Mouse (Mus musculus): Measurements from ENCODE around the gene Ppp2ca.

DNA sequence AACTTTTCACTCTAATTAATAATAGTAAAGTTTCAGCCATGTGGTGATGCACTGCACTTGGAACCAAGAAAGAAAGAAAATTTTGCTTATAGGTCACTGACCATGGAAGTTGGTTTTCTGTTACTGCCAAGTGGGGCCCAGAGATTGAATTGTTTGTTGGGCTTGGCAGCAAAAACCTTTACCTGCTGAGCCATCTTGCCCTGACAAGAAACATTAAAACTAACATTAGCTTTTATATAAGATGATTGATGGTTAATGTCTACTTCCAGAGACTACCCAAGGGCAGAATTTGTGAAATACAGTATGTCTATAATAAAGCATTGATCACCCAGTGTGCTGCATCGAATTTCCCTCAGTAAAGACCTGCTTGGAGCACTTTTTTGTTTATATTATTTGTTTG lies 8.0 kb downstream of the Ppp2ca start:
- TF ChIP-seq CTCF (IDR thresholded peaks at IDR 0.05; ENCODE audit: low read depth, low read length) (no peak), POLR2A (IDR thresholded peaks at IDR 0.05; ENCODE audit: extremely low read depth, insufficient read depth, low read length) (no peak)

Data from liver, adult 2 months (tissue).